Mouse (Mus musculus): ENCODE measurements at regions not wholly inside any gene's neighbourhood (a gene's known extent, or its start where the extent isn't known, plus 50 kb on each side); places are given as distances from the start of the nearest gene placed in this dataset.
A peak's percentile ranks its signal among the peaks of the same experiment; 100 is the strongest.
"Not testable (repeated sequence)": the region's sequence is repeated elsewhere in the genome, so short reads cannot be mapped to it uniquely, and the experiment has no call there.

- peak; percentile 54 for DNase-seq
These were observed 51.8 kb downstream of the Gm5426 start for GRCm38 (mm10) chr10:96188168-96188567.

- no peak for DNase-seq
These were observed 54.0 kb downstream of the Gm5426 start for GRCm38 (mm10) chr10:96190168-96190987.

- DNase-seq = no peak
These were observed 64.7 kb downstream of the Gm5426 start for GRCm38 (mm10) chr10:96200932-96201641.

GRCm38 (mm10) chr10:96201891-96202290, 65.5 kb downstream of the Gm5426 start:
- DNase-seq = no peak

GRCm38 (mm10) chr10:96202871-96203270, 66.5 kb downstream of the Gm5426 start:
- no peak for DNase-seq

- no peak for DNase-seq
These were observed 67.8 kb downstream of the Gm5426 start for GRCm38 (mm10) chr10:96204198-96204597.

- DNase-seq = no peak
These were observed 72.8 kb downstream of the Gm5426 start for GRCm38 (mm10) chr10:96209171-96209570.

GRCm38 (mm10) chr10:96211189-96211588, 74.8 kb downstream of the Gm5426 start:
- DNase-seq = no peak

- DNase-seq = peak; percentile 96
These were observed 77.5 kb downstream of the Gm5426 start for GRCm38 (mm10) chr10:96213876-96214275.

GRCm38 (mm10) chr10:96214285-96214684, 77.9 kb downstream of the Gm5426 start:
- no peak for DNase-seq

GRCm38 (mm10) chr10:96214946-96215345, 78.5 kb downstream of the Gm5426 start:
- no peak for DNase-seq

GRCm38 (mm10) chr10:96220731-96221130, 84.3 kb downstream of the Gm5426 start:
- DNase-seq = no peak

- DNase-seq = peak; percentile 43
These were observed 94.0 kb downstream of the Gm5426 start for GRCm38 (mm10) chr10:96230391-96230790.

GRCm38 (mm10) chr10:96231309-96231708, 94.9 kb downstream of the Gm5426 start:
- no peak for DNase-seq

- no peak for DNase-seq
These were observed 96.5 kb downstream of the Gm5426 start for GRCm38 (mm10) chr10:96232889-96233288.

- peak; percentile 20 for DNase-seq
These were observed 98.4 kb downstream of the Gm5426 start for GRCm38 (mm10) chr10:96234564-96235412.

- not testable (repeated sequence) for DNase-seq
These were observed 99.6 kb downstream of the Gm5426 start for GRCm38 (mm10) chr10:96236031-96236430.

GRCm38 (mm10) chr10:96236777-96237373, 100.5 kb downstream of the Gm5426 start:
- no peak for DNase-seq

- DNase-seq = no peak
These were observed 101.2 kb downstream of the Gm5426 start for GRCm38 (mm10) chr10:96237572-96238130.

GRCm38 (mm10) chr10:96238251-96238650, 101.8 kb downstream of the Gm5426 start:
- no peak for DNase-seq

- no peak for DNase-seq
These were observed 102.4 kb downstream of the Gm5426 start for GRCm38 (mm10) chr10:96238850-96239249.

- DNase-seq = no peak
These were observed 104.2 kb downstream of the Gm5426 start for GRCm38 (mm10) chr10:96240591-96240990.

Measured in kidney, postnatal 10 days (tissue).